ENCODE assay signal across 8 mouse cellular contexts in genomic region chr5:125339851-125340531, GRCm38 (mm10). TPM values are rescaled to one million over a fixed set of nuclear protein-coding genes. Genes with fewer than 3 reads are reported as not detected.
DNase-seq lines count a peak whose midpoint lies in the region; ATAC-seq and TF ChIP-seq lines count a peak whose summit lies in the region.

No protein-coding gene starts in this region.

- no peaks in the 10 kb centered on the region for H3K9me3 ChIP-seq in kidney, embryonic 15.5 days (replicated peaks)
- H3K9me3 ChIP-seq in heart, embryonic 14.5 days (ENCODE audit: control insufficient read depth, low read length): no peaks in the 10 kb centered on the region

- peak overlapping the region; percentile 75 for H3K4me3 ChIP-seq in kidney, embryonic 15.5 days (replicated peaks)
- H3K4me3 ChIP-seq in heart, embryonic 14.5 days (ENCODE audit: control insufficient read depth in 1 of 2, insufficient read depth in 1 of 2, low read depth in 1 of 2, low read length in 2 of 2): peak overlapping the region; percentile 68 to 80
- H3K4me3 ChIP-seq in left cerebral cortex, adult 2 months: peak overlapping the region; percentile 73
- peak overlapping the region; percentile 95 for H3K4me3 ChIP-seq in testis, adult 2 months (ENCODE audit: control insufficient read depth, low read depth, low read length)

- peak overlapping the region; percentile 66 for H3K9ac ChIP-seq in kidney, embryonic 15.5 days
- H3K9ac ChIP-seq in heart, embryonic 14.5 days (ENCODE audit: low read length): peak overlapping the region; percentile 76

- peaks cover 40% of the 10 kb centered on the region for H3K4me1 ChIP-seq in kidney, embryonic 15.5 days
- H3K4me1 ChIP-seq in heart, embryonic 14.5 days (ENCODE audit: control insufficient read depth in 2 of 2, insufficient read depth in 2 of 2, low read length in 2 of 2): peaks cover 24 to 45% of the 10 kb centered on the region in 2 experiments
- peaks cover 29% of the 10 kb centered on the region for H3K4me1 ChIP-seq in testis, adult 2 months (ENCODE audit: control insufficient read depth, insufficient read depth, low read length)

- no peak for TF ChIP-seq CTCF in left cerebral cortex, adult 2 months (IDR thresholded peaks at IDR 0.05)
- no peak for TF ChIP-seq CTCF in testis, adult 2 months (IDR thresholded peaks at IDR 0.05; ENCODE audit: control insufficient read depth, insufficient read depth, insufficient replicate concordance, low read depth, low read length)

- peak overlapping the region; percentile 94 for H3K4me2 ChIP-seq in kidney, embryonic 15.5 days
- H3K4me2 ChIP-seq in heart, embryonic 14.5 days (ENCODE audit: low read length): peak overlapping the region; percentile 94

- peak overlapping the region; percentile 52 for H3K27ac ChIP-seq in kidney, embryonic 15.5 days
- peak overlapping the region; percentile 17 to 61; a peak in 3 of 4 replicates for H3K27ac ChIP-seq in heart, embryonic 14.5 days (replicated peaks in 1 of 2; ENCODE audit: control insufficient read depth in 1 of 2, insufficient read depth in 1 of 2, low read depth in 2 of 2, low read length in 2 of 2)
- H3K27ac ChIP-seq in left cerebral cortex, adult 2 months: peak overlapping the region; percentile 82
- peak overlapping the region; percentile 41 for H3K27ac ChIP-seq in testis, adult 2 months (ENCODE audit: control insufficient read depth, insufficient read depth, low read depth, low read length)

- ATAC-seq in kidney, embryonic 15.5 days (replicated peaks; ENCODE audit: low FRiP score): peak; percentile 17; the same call in 1 of the 2 replicates
- no peak for ATAC-seq in heart, embryonic 14.5 days (ENCODE audit: insufficient number of reproducible peaks, insufficient read depth, low FRiP score, low read depth)
- ATAC-seq in megakaryocyte-erythroid progenitor cell, adult 5-6 weeks (replicated peaks; ENCODE audit: low FRiP score, low TSS enrichment, poor library complexity, severe bottlenecking): 0 out of 2 replicates have a peak, but pooled peaks have one; percentile 3

- DNase-seq in kidney, adult 8-10 months: no peak
- DNase-seq in embryo, embryonic 11 days: peak; percentile 61
- DNase-seq in left cerebral cortex, adult 2 months (ENCODE audit: extremely low spot score in 1 of 2, low spot score in 2 of 2): peak; percentile 36 to 61
- no peak for DNase-seq in cerebellum, postnatal 10 days

- TF ChIP-seq POLR2A in testis, adult 2 months (IDR thresholded peaks at IDR 0.05; ENCODE audit: control insufficient read depth, low read depth, low read length): no peak

- intact Hi-C loops in left cerebral cortex, adult 2 months (cut with DNase I): loop anchor here (5.0 kb wide), 1 partner anchor 43 kb away; no protein-coding TSS in a partner anchor

- WGBS in kidney, embryonic 15.5 days: 3% methylated on average over 25 of the region's 25 CpGs
- WGBS in heart, embryonic 14.5 days: 4% methylated on average over 25 of the region's 25 CpGs

- H3K27me3 ChIP-seq in kidney, embryonic 15.5 days: no peaks in the 10 kb centered on the region
- H3K27me3 ChIP-seq in heart, embryonic 14.5 days (ENCODE audit: control insufficient read depth, insufficient read depth, low read length): no peaks in the 10 kb centered on the region
- no peaks in the 10 kb centered on the region for H3K27me3 ChIP-seq in testis, adult 2 months (ENCODE audit: control insufficient read depth, insufficient read depth, low read length)

- H3K36me3 ChIP-seq in kidney, embryonic 15.5 days: no peaks in the 10 kb centered on the region
- H3K36me3 ChIP-seq in heart, embryonic 14.5 days (ENCODE audit: control insufficient read depth, insufficient read depth, low read length): no peaks in the 10 kb centered on the region
- no peaks in the 10 kb centered on the region for H3K36me3 ChIP-seq in testis, adult 2 months (ENCODE audit: control insufficient read depth, insufficient read depth, low read length)

RNA-seq across cellular contexts. Expression of gene Scarb1, which starts 0.9 kb away (rescaled TPM):
- polyA plus RNA-seq in kidney, embryonic 15.5 days (2015; fragmentation: Nextera tagmentation; extraction: Ambion mirVana): 67.6 and 97.9 TPM in 2 replicates
- polyA plus RNA-seq in heart, embryonic 14.5 days (2014; fragmentation: Nextera tagmentation; extraction: Ambion mirVana): 59.7 and 61.6 TPM in 2 replicates
- 10 to 100 TPM; 24.4 to 29.6 TPM for total RNA-seq in left cerebral cortex, adult 2 months (2021)
- total RNA-seq in megakaryocyte-erythroid progenitor cell, adult 5-6 weeks (2014; fragmentation: Nextera tagmentation): 71.7 and 85.8 TPM in 2 replicates
- 29.7 and 57.0 TPM in 2 replicates for total RNA-seq in megakaryocyte-erythroid progenitor cell, adult 5-6 weeks (2017)
- 172 and 188 TPM in 2 replicates for polyA plus RNA-seq in testis, adult 2 months (2012; rRNA removed)

RNA-seq across cellular contexts. Expression of gene Gm10382, which starts 49.1 kb away (rescaled TPM):
- 0.31 and 0.49 TPM in 2 replicates for polyA plus RNA-seq in kidney, embryonic 15.5 days (2015; fragmentation: Nextera tagmentation; extraction: Ambion mirVana)
- polyA plus RNA-seq in heart, embryonic 14.5 days (2014; fragmentation: Nextera tagmentation; extraction: Ambion mirVana): 0.27 and 0.32 TPM in 2 replicates
- total RNA-seq in left cerebral cortex, adult 2 months (2021): under 1 TPM; 0.28 to 0.48 TPM
- not detected in 2 replicates for total RNA-seq in megakaryocyte-erythroid progenitor cell, adult 5-6 weeks (2014; fragmentation: Nextera tagmentation)
- total RNA-seq in megakaryocyte-erythroid progenitor cell, adult 5-6 weeks (2017): 0.56 TPM in 1 of 2 replicates, not detected in the other
- 84.2 and 109 TPM in 2 replicates for polyA plus RNA-seq in testis, adult 2 months (2012; rRNA removed)

RNA-seq across cellular contexts. Expression of gene Ubc, which starts 50.0 kb away (rescaled TPM):
- polyA plus RNA-seq in kidney, embryonic 15.5 days (2015; fragmentation: Nextera tagmentation; extraction: Ambion mirVana): 1,049 and 1,140 TPM in 2 replicates
- polyA plus RNA-seq in heart, embryonic 14.5 days (2014; fragmentation: Nextera tagmentation; extraction: Ambion mirVana): 859 and 861 TPM in 2 replicates
- 100 to 1,000 TPM; 846 to 851 TPM for total RNA-seq in left cerebral cortex, adult 2 months (2021)
- total RNA-seq in megakaryocyte-erythroid progenitor cell, adult 5-6 weeks (2014; fragmentation: Nextera tagmentation): 110 and 133 TPM in 2 replicates
- total RNA-seq in megakaryocyte-erythroid progenitor cell, adult 5-6 weeks (2017): 202 and 258 TPM in 2 replicates
- polyA plus RNA-seq in testis, adult 2 months (2012; rRNA removed): 1,188 and 1,319 TPM in 2 replicates

Comparison
In these comparisons a context has a peak if more than half of its experiments do, and no peak if none do; other contexts are left out.
1. DNase-seq: peak in embryo, embryonic 11 days (single experiment) and left cerebral cortex, adult 2 months (2 of 2); none in kidney, adult 8-10 months (0 of 2) and cerebellum, postnatal 10 days (0 of 2).
2. RNA of gene Gm10382, which starts 49.1 kb away (polyA plus RNA-seq): 84.2 to 109 TPM in testis, adult 2 months; 0.31 to 0.49 TPM in kidney, embryonic 15.5 days and 0.27 to 0.32 TPM in heart, embryonic 14.5 days; every median in the first group is over 10 times any median in the second.
3. Peak in every context shown above with its lines, with median percentiles within 50 percentile points of each other: H3K27ac ChIP-seq and H3K4me3 ChIP-seq.